Mouse (Mus musculus): ENCODE measurements around the gene Mettl7a2. TPM values are rescaled to one million over a fixed set of nuclear protein-coding genes. Genes with fewer than 3 reads are reported as not detected.
"Not testable (repeated sequence)": the region's sequence is repeated elsewhere in the genome, so short reads cannot be mapped to it uniquely, and the experiment has no call there.

The Mettl7a2 gene
- polyA plus RNA-seq, 1 experiment from 2014 or later, result not detected

DNA sequence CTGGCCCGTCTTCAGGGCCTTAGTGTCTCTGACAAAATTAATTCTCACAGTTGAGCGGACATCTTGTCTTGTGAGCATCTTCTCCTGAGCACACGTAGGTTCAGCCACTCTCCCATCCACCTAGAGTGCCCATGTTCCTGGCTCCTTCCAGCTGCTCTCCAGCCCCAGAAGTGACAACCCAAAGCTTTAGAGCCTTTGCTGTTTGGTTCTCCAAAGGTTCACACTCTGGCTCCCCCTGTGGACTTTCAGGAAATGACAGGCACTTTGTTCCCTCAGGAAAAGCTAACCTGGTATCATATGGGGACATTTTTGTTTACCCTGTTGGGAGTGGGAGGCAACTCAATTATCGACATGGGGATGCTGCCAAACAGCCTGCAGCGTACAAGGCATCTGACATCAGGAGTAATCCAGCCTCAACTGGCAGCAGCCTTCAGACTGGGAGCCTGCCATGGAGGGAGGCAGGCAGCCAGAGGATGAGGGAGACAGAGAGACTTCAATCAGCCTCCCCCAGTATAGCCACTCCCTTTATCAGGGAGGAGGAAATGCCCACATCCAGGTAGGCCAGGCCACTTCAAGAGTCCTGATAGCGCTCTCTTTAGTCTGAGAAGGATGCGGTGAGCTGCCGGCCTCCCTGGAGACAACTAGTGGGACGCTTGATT, 25.0 kb downstream of the Mettl7a2 start:
- 18% methylated on average over 3 of the region's 9 CpGs for WGBS
- not testable (repeated sequence) for ATAC-seq (ENCODE audit: insufficient number of reproducible peaks, low FRiP score, low TSS enrichment, low read depth); H3K36me3 ChIP-seq; H3K9me3 ChIP-seq (replicated peaks); H3K4me2 ChIP-seq (replicated peaks); H3K9ac ChIP-seq; H3K4me1 ChIP-seq; H3K27ac ChIP-seq (replicated peaks); H3K4me3 ChIP-seq (replicated peaks); H3K27me3 ChIP-seq

DNA sequence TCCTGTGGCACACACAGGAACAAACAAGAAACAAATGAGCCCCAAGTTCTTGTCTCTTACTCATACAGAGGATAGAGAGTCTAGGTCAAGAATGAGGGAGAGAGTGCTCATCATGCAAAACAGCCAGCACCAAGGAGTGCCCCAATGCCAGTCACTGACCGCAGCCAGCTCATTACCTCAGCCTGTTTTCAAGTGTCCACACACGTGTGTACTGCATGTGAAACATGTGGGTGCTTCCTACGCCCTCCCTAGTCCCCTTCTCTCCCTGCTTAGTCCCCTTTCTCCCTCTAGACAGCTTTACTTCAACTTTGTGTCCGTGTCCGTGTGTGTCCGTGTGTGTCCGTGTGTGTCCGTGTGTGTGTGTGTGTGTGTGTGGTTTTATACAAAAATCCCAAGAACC, 26.7 kb downstream of the Mettl7a2 start:
- H3K27me3 ChIP-seq, result no peaks in the 10 kb centered on the region
- no peaks in the 10 kb centered on the region for H3K4me1 ChIP-seq
- no peak overlapping the region for H3K27ac ChIP-seq (replicated peaks)
- H3K4me3 ChIP-seq (replicated peaks), result no peak overlapping the region
- H3K36me3 ChIP-seq, result no peaks in the 10 kb centered on the region
- H3K9ac ChIP-seq, result no peak overlapping the region
- ATAC-seq (ENCODE audit: insufficient number of reproducible peaks, low FRiP score, low TSS enrichment, low read depth), result no peak
- no peaks in the 10 kb centered on the region for H3K9me3 ChIP-seq (replicated peaks)
- H3K4me2 ChIP-seq (replicated peaks), result no peak overlapping the region
- 82% methylated on average over 8 of the region's 8 CpGs for WGBS

DNA sequence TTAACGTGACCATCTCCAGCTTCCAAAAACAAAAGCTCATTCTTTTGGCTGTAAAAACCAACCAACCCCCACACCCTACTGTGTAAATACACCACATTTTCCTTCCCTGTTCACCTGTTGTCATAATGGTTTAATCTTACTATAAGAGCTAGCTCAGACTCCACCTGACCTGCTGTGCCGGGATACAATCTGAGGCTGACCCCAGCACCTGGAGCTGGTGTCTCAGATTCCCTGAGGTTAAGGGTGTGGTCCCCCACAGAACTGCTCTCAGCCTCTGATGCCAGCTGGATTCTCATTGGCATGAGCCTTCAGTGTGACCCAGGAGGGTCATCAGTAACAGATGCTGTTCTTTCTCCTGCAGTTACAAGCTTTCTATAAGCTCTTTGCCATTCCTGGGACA, 27.1 kb downstream of the Mettl7a2 start:
- Histone ChIP-seq H3K9me3 (replicated peaks) (no peaks in the 10 kb centered on the region), H3K4me1 (no peaks in the 10 kb centered on the region), H3K4me3 (replicated peaks) (no peak overlapping the region), H3K27ac (replicated peaks) (no peak overlapping the region), H3K9ac (no peak overlapping the region), H3K36me3 (no peaks in the 10 kb centered on the region), H3K27me3 (no peaks in the 10 kb centered on the region), H3K4me2 (replicated peaks) (no peak overlapping the region)
- ATAC-seq (ENCODE audit: insufficient number of reproducible peaks, low FRiP score, low TSS enrichment, low read depth), result no peak
- 53% methylated on average over 2 of the region's 2 CpGs for WGBS

DNA sequence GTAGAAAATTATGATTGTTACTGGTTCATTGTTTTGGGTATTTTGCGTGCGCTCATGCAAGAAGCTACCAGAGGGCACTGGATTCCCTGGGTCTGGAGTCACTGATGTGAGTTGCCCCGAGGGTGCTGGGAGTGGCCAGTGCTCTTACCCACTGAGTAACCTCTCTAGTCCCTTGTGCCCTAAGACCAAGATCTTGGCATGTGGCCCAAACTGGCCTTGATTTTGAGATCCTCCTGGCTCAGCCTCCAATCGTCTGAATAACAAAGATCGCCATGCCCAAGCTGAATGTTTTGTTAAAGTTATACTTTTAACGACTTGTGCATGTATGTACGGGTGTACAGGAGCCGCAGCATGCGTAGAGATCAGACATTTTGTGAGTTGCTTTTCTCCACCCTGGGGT, 32.7 kb downstream of the Mettl7a2 start:
- no peaks in the 10 kb centered on the region for H3K9me3 ChIP-seq (replicated peaks)
- ATAC-seq (ENCODE audit: insufficient number of reproducible peaks, low FRiP score, low TSS enrichment, low read depth), result no peak

DNA sequence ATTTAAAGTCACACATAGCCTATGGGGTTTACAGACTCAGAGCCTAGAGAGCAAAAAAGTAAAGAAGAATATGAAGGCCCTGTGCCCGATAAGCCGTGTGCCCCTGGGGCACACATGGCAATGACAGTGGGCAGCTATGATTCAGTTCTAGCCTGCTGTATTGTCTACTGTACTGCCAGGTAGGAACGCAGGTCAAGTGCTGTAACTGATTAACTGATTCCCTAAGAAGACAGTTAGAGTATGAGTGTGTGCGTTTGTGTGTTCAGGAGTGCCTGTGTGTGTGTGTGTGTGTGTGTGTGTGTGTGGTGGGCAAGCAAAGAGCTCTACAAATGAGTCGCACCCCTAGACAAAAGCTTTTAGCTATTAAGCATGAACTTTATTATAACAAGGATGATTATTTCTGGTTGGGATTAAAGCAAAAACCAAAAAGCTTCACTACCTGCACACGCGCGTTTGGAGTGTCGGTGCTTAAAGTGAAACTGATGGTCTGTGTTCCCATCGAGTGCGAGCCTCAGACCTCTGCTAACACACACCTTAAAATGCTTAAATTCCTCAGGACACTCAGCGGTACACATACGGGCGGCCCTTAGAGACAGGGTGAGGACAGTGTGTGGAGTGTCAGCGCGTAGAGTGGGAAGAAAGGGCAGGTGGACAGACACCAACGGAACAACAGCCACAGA, 34.7 kb downstream of the Mettl7a2 start:
- Histone ChIP-seq H3K4me3 (replicated peaks) (no peak overlapping the region), H3K9me3 (replicated peaks) (no peaks in the 10 kb centered on the region), H3K27ac (replicated peaks) (no peak overlapping the region), H3K4me1 (no peaks in the 10 kb centered on the region), H3K4me2 (replicated peaks) (no peak overlapping the region), H3K36me3 (no peaks in the 10 kb centered on the region), H3K27me3 (no peaks in the 10 kb centered on the region), H3K9ac (no peak overlapping the region)
- 88% methylated on average over 17 of the region's 17 CpGs for WGBS
- ATAC-seq (ENCODE audit: insufficient number of reproducible peaks, low FRiP score, low TSS enrichment, low read depth), result no peak

More for the DNA sequence above, 32.7 kb downstream of the Mettl7a2 start:
- no peak overlapping the region for H3K9ac ChIP-seq
- H3K4me3 ChIP-seq (replicated peaks), result no peak overlapping the region
- no peaks in the 10 kb centered on the region for H3K36me3 ChIP-seq
- WGBS, result 90% methylated on average over 9 of the region's 9 CpGs
- no peak overlapping the region for H3K4me2 ChIP-seq (replicated peaks)
- no peaks in the 10 kb centered on the region for H3K27me3 ChIP-seq
- H3K27ac ChIP-seq (replicated peaks), result no peak overlapping the region
- no peaks in the 10 kb centered on the region for H3K4me1 ChIP-seq

DNA sequence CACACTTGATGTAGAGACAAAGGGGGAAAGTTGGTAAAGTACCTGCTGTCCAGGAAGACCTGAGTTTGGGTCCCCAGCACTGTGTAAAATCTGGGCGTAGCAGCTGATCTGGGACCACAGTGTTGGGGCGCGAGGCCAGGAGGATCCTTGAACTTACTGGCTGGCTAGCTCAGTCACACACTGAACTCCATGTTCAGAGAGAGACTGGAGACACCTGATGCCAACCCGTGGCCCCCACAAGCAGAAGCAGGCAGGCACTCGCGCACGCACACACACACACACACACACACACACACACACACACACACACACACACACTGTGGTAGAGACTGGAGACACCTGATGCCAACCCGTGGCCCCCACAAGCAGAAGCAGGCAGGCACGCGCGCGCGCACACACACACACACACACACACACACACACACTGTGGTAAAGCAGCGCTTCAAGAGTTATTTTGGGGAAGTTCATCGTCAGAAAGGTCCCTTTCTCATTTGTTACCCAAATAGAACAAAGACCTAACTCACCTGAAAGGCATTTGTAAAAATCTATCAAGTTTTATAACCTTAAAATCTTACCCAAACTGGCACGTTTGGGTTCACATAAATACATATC, 35.3 kb downstream of the Mettl7a2 start:
- ATAC-seq (ENCODE audit: insufficient number of reproducible peaks, low FRiP score, low TSS enrichment, low read depth), result no peak
- no peaks in the 10 kb centered on the region for H3K27me3 ChIP-seq
- no peak overlapping the region for H3K9ac ChIP-seq
- no peak overlapping the region for H3K4me2 ChIP-seq (replicated peaks)
- H3K9me3 ChIP-seq (replicated peaks), result no peaks in the 10 kb centered on the region
- WGBS, result 79% methylated on average over 16 of the region's 16 CpGs
- no peak overlapping the region for H3K27ac ChIP-seq (replicated peaks)
- no peaks in the 10 kb centered on the region for H3K4me1 ChIP-seq
- H3K36me3 ChIP-seq, result peaks cover 3% of the 10 kb centered on the region; the same call in 1 of the 2 replicates
- no peak overlapping the region for H3K4me3 ChIP-seq (replicated peaks)

DNA sequence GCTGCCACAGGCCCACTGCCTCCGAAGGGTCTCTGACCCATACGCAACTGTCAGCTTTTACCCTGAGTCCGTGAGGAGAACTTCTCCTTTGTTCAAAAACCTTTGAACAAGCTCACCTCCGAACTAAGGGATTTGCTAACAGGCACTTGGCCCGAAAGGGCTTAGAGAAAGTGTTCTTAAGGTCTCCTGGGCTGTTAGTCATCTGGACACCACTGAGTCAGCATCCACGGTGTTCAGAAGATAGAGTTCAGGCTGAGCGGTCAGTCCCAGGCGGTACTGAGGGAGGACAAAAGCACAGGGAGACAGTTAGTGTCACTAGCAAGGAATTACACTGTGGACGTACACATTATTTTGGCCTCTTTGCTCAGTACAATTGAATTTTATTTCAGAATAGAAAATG, 35.9 kb downstream of the Mettl7a2 start:
- 75% methylated on average over 9 of the region's 9 CpGs for WGBS
- Histone ChIP-seq H3K4me2 (replicated peaks) (no peak overlapping the region), H3K4me3 (replicated peaks) (no peak overlapping the region), H3K27me3 (no peaks in the 10 kb centered on the region), H3K4me1 (no peaks in the 10 kb centered on the region), H3K9ac (no peak overlapping the region), H3K27ac (replicated peaks) (no peak overlapping the region), H3K9me3 (replicated peaks) (no peaks in the 10 kb centered on the region), H3K36me3 (peaks cover 9% of the 10 kb centered on the region)
- ATAC-seq (ENCODE audit: insufficient number of reproducible peaks, low FRiP score, low TSS enrichment, low read depth), result no peak

DNA sequence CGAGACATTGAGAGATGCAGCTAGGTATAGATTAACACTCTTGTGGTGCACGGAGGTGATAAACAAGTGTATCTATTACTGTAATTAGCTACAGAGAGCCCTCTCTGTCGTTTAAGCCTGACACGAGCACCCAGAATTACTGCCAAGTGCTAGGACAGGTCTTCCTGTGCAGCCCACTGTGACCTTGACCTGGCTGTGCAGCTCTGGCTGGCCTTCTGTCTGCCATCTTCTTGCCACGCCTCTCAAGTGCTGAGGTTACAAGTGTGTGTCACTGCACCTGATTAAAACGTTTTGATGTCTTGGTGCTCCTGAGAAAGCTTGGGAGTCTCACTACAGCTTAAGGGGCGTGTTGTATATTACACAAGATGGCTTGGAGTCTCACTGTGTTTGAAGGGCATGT, 38.1 kb downstream of the Mettl7a2 start:
- 64% methylated on average over 7 of the region's 7 CpGs for WGBS
- Histone ChIP-seq H3K4me2 (replicated peaks) (no peak overlapping the region), H3K4me3 (replicated peaks) (no peak overlapping the region), H3K27ac (replicated peaks) (no peak overlapping the region), H3K4me1 (no peaks in the 10 kb centered on the region), H3K36me3 (peaks cover 30% of the 10 kb centered on the region), H3K9ac (no peak overlapping the region), H3K27me3 (no peaks in the 10 kb centered on the region), H3K9me3 (replicated peaks) (no peaks in the 10 kb centered on the region)
- no peak for ATAC-seq (ENCODE audit: insufficient number of reproducible peaks, low FRiP score, low TSS enrichment, low read depth)

DNA sequence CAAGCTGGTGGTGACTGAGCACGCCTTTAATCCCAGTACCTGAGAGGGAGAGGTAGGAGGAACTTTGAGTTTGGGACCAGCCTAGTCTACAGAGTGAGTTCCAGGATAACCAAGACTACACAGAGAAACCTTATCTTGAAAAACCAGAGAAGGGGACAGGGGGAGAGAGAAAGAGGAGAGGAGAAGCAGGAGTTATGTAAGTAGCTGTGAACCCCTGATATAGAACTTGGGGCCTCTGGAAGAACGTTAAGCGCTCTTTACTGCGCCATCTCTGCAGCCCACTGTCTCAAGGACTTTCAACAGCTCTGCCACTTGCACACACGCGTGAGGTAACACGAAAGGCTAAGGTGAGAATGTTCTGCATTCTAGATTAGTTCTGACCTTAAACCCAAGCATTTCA, 38.6 kb downstream of the Mettl7a2 start:
- Histone ChIP-seq H3K27me3 (no peaks in the 10 kb centered on the region), H3K9me3 (replicated peaks) (no peaks in the 10 kb centered on the region), H3K4me2 (replicated peaks) (no peak overlapping the region), H3K27ac (replicated peaks) (no peak overlapping the region), H3K4me1 (no peaks in the 10 kb centered on the region), H3K4me3 (replicated peaks) (no peak overlapping the region), H3K9ac (no peak overlapping the region), H3K36me3 (peaks cover 36% of the 10 kb centered on the region)
- WGBS, result 92% methylated on average over 7 of the region's 7 CpGs
- ATAC-seq (ENCODE audit: insufficient number of reproducible peaks, low FRiP score, low TSS enrichment, low read depth), result no peak

DNA sequence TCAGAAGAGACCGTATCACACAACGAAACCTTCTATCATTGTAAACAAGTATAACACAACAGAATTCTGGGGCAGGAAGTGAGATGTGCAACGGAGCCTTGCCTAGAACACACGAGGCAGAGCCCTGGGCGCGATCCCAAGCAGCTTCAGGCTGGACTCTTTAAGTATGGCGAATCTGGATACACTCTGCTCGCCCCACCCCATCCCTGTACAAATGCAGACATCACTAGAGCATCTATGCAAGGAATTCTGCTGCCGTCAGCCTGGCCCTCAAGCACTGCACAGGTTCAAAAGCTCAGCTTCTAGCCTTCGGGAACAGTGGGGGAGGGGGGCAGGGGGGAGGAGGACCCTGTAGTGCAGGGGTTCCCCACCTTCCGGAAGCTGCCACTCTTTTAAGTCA, 40.0 kb downstream of the Mettl7a2 start:
- Histone ChIP-seq H3K9ac (no peak overlapping the region), H3K27me3 (no peaks in the 10 kb centered on the region), H3K4me1 (no peaks in the 10 kb centered on the region), H3K4me2 (replicated peaks) (no peak overlapping the region), H3K4me3 (replicated peaks) (no peak overlapping the region), H3K27ac (replicated peaks) (no peak overlapping the region), H3K36me3 (peaks cover 50% of the 10 kb centered on the region), H3K9me3 (replicated peaks) (no peaks in the 10 kb centered on the region)
- 79% methylated on average over 11 of the region's 11 CpGs for WGBS
- no peak for ATAC-seq (ENCODE audit: insufficient number of reproducible peaks, low FRiP score, low TSS enrichment, low read depth)

DNA sequence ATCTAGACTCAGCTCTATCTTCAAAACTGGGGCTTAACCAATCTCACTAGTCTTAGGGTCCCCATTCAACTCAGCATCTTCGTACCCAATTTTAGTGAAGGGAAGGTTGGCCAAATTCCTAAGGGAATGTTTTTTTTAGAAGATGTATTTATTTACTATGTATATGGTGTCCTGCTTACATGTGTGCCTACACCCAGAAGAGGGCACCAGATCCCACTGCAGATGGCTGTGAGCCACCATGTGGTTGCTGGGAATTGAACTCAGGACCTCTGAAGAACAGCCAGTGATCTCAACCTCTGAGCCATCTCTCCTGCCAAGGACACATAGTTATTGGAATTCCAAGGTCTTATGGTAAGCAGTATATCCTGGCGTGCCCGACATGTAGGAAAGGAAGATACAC, 42.6 kb downstream of the Mettl7a2 start:
- H3K27ac ChIP-seq (replicated peaks), result no peak overlapping the region
- H3K9ac ChIP-seq, result no peak overlapping the region
- H3K27me3 ChIP-seq, result no peaks in the 10 kb centered on the region
- no peaks in the 10 kb centered on the region for H3K9me3 ChIP-seq (replicated peaks)
- peaks cover 74% of the 10 kb centered on the region for H3K36me3 ChIP-seq
- no peak overlapping the region for H3K4me3 ChIP-seq (replicated peaks)
- no peak for ATAC-seq (ENCODE audit: insufficient number of reproducible peaks, low FRiP score, low TSS enrichment, low read depth)
- WGBS, result 98% methylated on average over 3 of the region's 3 CpGs
- H3K4me1 ChIP-seq, result no peaks in the 10 kb centered on the region
- no peak overlapping the region for H3K4me2 ChIP-seq (replicated peaks)

Data from embryonic facial prominence, embryonic 15.5 days (tissue).